Mouse (Mus musculus) adrenal gland, postnatal 4 days (tissue): ENCODE data around the gene Msantd1. TPM values are rescaled to one million over a fixed set of nuclear protein-coding genes. Genes with fewer than 3 reads are reported as not detected.
"Not testable (repeated sequence)": the region's sequence is repeated elsewhere in the genome, so short reads cannot be mapped to it uniquely, and the experiment has no call there.

Source experiments
- DNase-seq, 2 experiments: peaks; one replicate each; pipeline ENCODE4 v3.0.0; 2021 to 2022; ENCODE audit warnings: low spot score in 2 of 2, mixed read lengths in 2 of 2
- long read RNA-seq, 2 experiments: library from polyadenylated mRNA; stranded (forward); transcript quantifications; one replicate each; pipeline ENCODE4 v2.0.0; 2021
- total RNA-seq, 2 experiments: library from RNA; stranded (reverse); gene quantifications; 2 replicates each; pipeline ENCODE4 v1.2.3; 2021

The Msantd1 gene
- total RNA-seq, result 1 to 10 TPM; 1.9 to 2.9 TPM
- long read RNA-seq, experiment 1, partial matches to known transcripts, result 0 of 1 reads
- long read RNA-seq, experiment 1, other reads (novel, unspliced or antisense), result 1 of 1 reads
- long read RNA-seq, experiment 2, partial matches to known transcripts, result 0 of 2 reads
- long read RNA-seq, experiment 2, other reads (novel, unspliced or antisense), result 0 of 2 reads

- no peak for DNase-seq
Measured at GRCm38 (mm10) chr5:34907910-34908725, at the start of gene Msantd1. Msantd1 (plus strand) TSS chr5:34908012.

- DNase-seq, result no peak
Measured at GRCm38 (mm10) chr5:34865367-34865766, 42.4 kb upstream of the Msantd1 start.

GRCm38 (mm10) chr5:34880307-34880706, 27.5 kb upstream of the Msantd1 start:
- DNase-seq, result not testable (repeated sequence)

DNA sequence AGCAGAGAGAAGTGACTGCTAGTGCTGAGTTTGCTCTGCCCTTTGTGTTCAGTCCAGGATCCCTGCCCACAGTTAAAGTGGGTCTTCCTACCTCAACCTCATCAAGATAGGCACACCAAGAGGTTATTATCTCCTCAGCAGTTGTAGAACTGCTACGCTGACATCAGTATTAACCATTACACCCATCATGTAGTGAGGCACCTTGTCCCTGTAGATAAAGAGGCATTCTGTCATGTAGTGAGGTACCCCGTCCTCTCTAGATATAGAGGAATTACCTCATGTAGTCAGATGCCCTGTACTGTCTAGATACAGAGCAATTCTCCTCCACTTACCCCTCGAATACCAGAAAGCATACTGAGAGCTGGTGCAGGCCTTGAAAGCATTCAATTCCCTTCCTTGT, 26.8 kb upstream of the Msantd1 start:
- no peak for DNase-seq

- no peak for DNase-seq
Measured at GRCm38 (mm10) chr5:34885250-34885649, 22.6 kb upstream of the Msantd1 start.

GRCm38 (mm10) chr5:34889252-34889651, 18.6 kb upstream of the Msantd1 start:
- DNase-seq, result no peak

GRCm38 (mm10) chr5:34896697-34897453, 10.9 kb upstream of the Msantd1 start:
- DNase-seq, result no peak

- no peak for DNase-seq
Measured at GRCm38 (mm10) chr5:34899787-34900469, 7.9 kb upstream of the Msantd1 start.

DNA sequence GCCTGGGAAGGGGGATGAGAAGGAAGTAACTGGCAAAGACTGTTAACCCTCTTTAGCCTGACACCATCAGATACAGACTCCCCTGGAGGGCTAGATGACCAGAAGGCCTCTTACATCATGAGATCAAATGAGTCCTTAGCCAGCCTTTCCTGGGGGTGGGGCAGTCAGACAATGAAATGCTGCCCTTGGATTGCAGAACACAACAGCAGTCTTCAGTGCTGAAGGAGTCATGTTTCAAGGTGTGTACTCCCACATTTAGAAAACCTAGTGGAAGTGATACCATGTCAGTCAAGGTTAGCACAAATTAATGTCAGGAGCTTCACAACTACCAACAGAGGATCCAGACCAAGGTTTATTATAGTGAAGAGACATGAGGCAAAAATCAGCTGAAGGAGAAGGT, 5.4 kb upstream of the Msantd1 start:
- DNase-seq, result no peak

DNA sequence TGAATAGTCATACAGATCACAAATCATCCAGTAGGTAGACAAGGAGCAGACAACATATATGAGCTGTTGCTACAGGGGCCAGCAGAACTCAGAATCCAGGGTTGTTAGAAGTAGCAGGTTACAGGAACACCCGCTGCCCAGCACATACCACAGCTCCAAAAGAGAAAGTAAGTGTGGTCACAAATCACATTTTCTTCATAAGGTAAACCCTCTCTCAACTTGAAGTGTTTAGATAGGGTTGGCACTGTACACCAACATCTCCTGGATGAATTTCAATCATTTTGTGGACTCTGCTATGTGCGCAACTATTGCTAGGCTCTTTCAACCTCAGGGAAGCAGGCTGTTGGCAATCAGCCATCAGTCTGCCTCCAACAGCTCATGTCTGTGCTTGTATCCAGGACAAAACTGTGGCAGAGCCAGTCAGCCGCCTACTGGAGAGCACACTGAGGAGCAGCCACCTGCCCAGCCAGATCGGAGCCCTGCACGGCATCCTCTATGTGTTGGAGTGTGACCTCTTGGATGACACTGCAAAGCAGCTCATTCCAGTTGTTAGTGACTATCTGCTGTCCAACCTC, 4.9 kb upstream of the Msantd1 start:
- DNase-seq, result no peak

GRCm38 (mm10) chr5:34904412-34904811, 3.4 kb upstream of the Msantd1 start:
- DNase-seq, result no peak

GRCm38 (mm10) chr5:34907230-34907629, 582 bp upstream of the Msantd1 start:
- DNase-seq, result no peak

DNA sequence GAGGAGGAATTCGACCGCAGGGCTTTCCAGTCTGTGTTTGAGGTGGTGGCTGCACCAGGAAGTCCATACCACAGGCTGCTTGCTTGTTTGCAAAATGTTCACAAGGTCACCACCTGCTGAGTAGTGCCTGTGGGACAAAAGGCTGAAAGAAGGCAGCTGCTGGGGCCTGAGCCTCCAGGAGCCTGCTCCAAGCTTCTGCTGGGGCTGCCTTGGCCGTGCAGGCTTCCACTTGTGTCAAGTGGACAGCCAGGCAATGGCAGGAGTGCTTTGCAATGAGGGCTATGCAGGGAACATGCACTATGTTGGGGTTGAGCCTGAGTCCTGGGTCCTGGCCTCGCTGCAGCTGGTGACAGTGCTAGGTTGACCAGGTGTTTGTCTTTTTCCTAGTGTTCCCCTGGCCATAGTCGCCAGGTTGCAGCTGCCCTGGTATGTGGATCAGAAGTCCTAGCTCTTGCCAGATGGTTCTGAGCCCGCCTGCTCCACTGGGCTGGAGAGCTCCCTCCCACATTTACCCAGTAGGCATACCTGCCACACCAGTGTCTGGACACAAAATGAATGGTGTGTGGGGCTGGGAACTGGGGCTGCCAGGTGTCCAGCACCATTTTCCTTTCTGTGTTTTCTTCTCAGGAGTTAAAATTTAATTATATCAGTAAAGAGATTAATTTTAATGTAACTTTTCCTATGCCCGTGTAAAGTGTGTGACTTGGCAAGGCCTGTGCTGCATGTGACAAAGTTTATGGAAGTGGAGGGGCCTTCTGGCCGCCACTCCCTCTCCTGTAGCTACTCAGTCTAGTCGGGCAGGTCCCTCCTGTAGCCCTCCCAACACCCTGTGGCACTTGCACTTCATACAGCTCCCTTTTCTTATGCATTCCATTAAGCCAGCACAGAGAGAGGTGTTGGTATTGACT, 1.2 kb downstream of the Msantd1 start:
- no peak for DNase-seq

- no peak for DNase-seq
Measured at GRCm38 (mm10) chr5:34909634-34910503, 2.1 kb downstream of the Msantd1 start.

DNA sequence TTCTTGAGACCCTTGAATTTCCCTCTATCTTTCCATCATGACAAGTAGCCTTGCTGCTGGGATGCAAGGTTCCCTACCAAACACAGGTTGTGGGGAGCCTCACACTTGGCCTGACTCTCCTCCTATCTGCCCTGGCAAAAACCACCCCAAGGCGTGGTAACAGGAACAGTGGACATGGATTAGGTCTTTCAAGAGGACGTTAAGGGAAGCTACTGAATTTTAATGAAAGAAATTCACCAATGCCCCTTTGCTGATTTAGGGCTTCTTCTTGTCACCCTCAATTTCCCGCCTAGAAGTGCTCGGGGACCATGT, 2.6 kb downstream of the Msantd1 start:
- no peak for DNase-seq

DNA sequence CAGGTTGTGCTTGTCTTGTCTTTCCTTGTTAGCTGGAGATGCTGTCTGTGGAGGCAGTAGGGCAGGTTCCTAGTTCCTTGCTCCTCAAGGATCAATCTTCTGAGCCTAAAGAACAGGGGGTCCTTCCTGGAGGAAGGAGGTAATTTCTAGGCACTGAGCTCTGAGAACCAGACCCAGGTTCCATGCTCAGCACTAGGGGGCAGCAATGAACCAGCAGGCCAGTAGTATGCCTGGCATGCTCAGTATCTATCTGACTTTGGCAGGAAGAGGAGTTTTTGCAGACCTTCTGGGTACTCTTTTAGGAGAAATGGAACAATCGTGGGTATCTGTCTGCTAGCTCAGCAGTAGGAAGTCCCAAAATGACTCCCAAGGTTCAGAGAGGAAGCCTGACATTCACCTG, 8.0 kb downstream of the Msantd1 start:
- DNase-seq, result peak in 1 of 2 experiments; percentile 66

DNA sequence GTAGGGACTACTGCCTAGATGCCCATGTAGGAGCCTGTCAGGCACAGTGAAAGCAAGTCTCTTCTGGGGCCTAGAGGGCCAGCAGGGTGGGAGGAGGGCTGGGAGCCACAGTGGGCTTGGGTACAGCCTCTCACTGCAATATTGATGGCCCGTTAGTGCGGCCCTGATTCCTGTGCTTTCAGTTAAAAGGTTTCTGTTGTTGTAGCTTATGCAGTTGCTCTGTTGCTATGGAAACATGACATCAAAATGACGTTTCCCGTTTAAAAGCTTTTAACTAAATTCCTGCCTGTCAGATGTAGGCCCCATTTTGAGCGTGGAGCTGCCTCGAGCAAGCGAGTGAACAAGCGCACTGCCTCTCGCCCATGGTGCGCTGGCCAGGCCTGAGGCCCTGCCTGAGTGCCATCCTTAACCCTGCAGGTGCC, 9.4 kb downstream of the Msantd1 start:
- no peak for DNase-seq

GRCm38 (mm10) chr5:34918785-34919184, 11.0 kb downstream of the Msantd1 start:
- DNase-seq, result no peak

- no peak for DNase-seq
Measured at GRCm38 (mm10) chr5:34922531-34922930, 14.7 kb downstream of the Msantd1 start.
